Mouse (Mus musculus) forebrain, embryonic 13.5 days (tissue): ENCODE measurements at regions not wholly inside any gene's neighbourhood (a gene's known extent, or its start where the extent isn't known, plus 50 kb on each side); places are given as distances from the start of the nearest gene placed in this dataset.

ENCODE experiments used
- ATAC-seq: fragments of 200-750 bp; cut with Nextera tagmentation; 2 replicates; pipeline ENCODE4 v1.8.0; 2017
- H3K27ac ChIP-seq: fragments of 300-500 bp; sonication (generic); 2 replicates; pipeline ENCODE4 v1.5.1; 2015; ENCODE audit warnings: inconsistent platforms, mild to moderate bottlenecking, moderate library complexity
- H3K27me3 ChIP-seq: fragments of 300-500 bp; sonication (generic); 2 replicates; pipeline ENCODE4 v1.6.1; 2015; ENCODE audit warnings: mild to moderate bottlenecking, inconsistent platforms
- H3K36me3 ChIP-seq: fragments of 300-500 bp; sonication (generic); 2 replicates; pipeline ENCODE4 v1.6.1; 2015; ENCODE audit warnings: mild to moderate bottlenecking, inconsistent platforms; ENCODE audit not compliant: poor library complexity, severe bottlenecking
- H3K4me1 ChIP-seq: fragments of 300-500 bp; sonication (generic); 2 replicates; pipeline ENCODE4 v1.6.1; 2015; ENCODE audit warnings: inconsistent platforms
- H3K4me2 ChIP-seq: fragments of 300-500 bp; sonication (generic); 2 replicates; pipeline ENCODE4 v1.6.1; 2015; ENCODE audit warnings: inconsistent platforms, mild to moderate bottlenecking, moderate library complexity
- H3K4me3 ChIP-seq: fragments of 300-500 bp; sonication (generic); 2 replicates; pipeline ENCODE4 v1.5.1; 2015; ENCODE audit warnings: mild to moderate bottlenecking, inconsistent platforms
- H3K9ac ChIP-seq: fragments of 300-500 bp; sonication (generic); 2 replicates; pipeline ENCODE4 v1.6.1; 2015; ENCODE audit warnings: mild to moderate bottlenecking, inconsistent platforms
- H3K9me3 ChIP-seq: fragments of 300-500 bp; sonication (generic); replicated peaks from 2 replicates; pipeline ENCODE4 v1.6.1; 2016; ENCODE audit warnings: inconsistent platforms
- WGBS: fragments of 180-500 bp; shearing (Covaris S2); methylation state at CpG from one replicate; pipeline ENCODE4 v1.1.7; 2015; 5-methylcytosine and 5-hydroxymethylcytosine counted together

DNA sequence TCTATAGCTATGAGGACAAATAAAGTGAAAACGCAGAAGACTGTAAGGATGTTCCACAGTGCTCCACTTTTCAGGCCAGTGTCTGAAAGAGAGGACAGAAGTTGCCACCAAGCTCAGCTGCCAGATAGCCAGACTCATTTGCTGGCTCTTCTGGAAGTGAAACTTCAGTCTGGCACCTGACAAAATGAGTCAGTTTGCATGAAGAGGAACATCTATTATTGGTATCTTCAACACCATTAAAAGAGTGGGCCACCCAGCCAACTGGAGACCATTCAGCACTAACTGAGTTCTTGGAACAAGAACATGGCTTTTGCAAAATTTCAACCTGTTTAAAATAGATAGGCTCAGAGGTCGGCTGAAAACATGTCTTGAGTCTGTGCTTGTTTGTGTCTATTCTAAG is 592.4 kb upstream of the Tbl1xr1 start:
- H3K9me3 ChIP-seq: peaks cover 4% of the 10 kb centered on the region; the same call in 1 of the 2 replicates
- no peak for ATAC-seq
- peaks cover 9% of the 10 kb centered on the region for H3K4me1 ChIP-seq

DNA sequence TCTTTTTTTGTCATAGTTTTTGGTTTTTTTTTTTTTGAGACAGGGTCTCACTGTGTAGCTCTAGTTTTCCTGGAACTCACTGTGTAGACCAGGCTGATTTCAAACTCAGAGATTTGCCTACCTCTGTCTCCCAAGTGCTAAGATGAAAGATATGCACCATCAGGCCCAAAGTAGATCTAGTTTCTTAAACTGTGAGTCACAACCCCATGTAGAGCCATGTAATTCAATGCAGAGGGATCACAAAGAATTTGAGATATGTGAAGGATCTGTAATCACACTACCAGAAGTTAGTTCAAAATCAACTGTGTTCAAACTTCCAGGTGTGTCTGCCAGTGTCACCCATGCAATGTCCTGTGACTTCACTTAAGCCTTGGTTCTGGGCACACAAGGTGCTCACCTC is 591.0 kb upstream of the Tbl1xr1 start:
- Histone ChIP-seq H3K36me3 (no peaks in the 10 kb centered on the region), H3K4me3 (no peak overlapping the region), H3K27ac (no peak overlapping the region), H3K9me3 (peaks cover 4% of the 10 kb centered on the region; the same call in 1 of the 2 replicates), H3K27me3 (no peaks in the 10 kb centered on the region), H3K4me2 (no peak overlapping the region), H3K9ac (no peak overlapping the region), H3K4me1 (no peaks in the 10 kb centered on the region)
- no peak for ATAC-seq

More for the DNA sequence above, 592.4 kb upstream of the Tbl1xr1 start:
- H3K9ac ChIP-seq: no peak overlapping the region
- no peaks in the 10 kb centered on the region for H3K27me3 ChIP-seq
- no peak overlapping the region for H3K4me2 ChIP-seq
- H3K4me3 ChIP-seq: no peak overlapping the region
- H3K27ac ChIP-seq: no peak overlapping the region
- WGBS: 82% methylated on average over 2 of the region's 2 CpGs
- H3K36me3 ChIP-seq: no peaks in the 10 kb centered on the region

DNA sequence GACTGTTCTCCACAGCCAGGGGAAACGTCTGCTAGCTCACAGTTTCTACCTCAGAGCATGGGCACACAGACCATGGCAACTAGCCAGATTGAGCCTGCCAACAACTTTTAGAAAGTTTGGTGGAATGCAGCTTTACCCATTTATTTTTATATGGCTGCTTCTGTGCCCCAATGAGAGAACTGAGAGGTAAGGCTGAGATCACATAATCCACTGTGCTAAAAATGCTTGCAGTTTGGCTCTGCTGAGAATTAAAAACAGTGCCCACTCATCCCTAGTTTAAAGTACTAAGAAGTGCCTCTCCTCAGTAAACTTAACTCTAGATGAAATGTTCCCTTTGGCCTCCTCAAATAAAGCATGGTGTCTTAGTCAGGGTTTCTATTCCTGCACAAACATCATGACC is 586.9 kb upstream of the Tbl1xr1 start:
- Histone ChIP-seq H3K9me3 (peaks cover 4% of the 10 kb centered on the region; the same call in 1 of the 2 replicates), H3K4me1 (no peaks in the 10 kb centered on the region), H3K27ac (no peak overlapping the region), H3K4me3 (no peak overlapping the region), H3K27me3 (no peaks in the 10 kb centered on the region), H3K4me2 (no peak overlapping the region), H3K9ac (no peak overlapping the region), H3K36me3 (no peaks in the 10 kb centered on the region)
- WGBS: 84% methylated on average over 1 of the region's 1 CpGs
- ATAC-seq: no peak

GRCm38 (mm10) chr3:21492413-21492812 is 584.0 kb upstream of the Tbl1xr1 start:
- Histone ChIP-seq H3K36me3 (no peaks in the 10 kb centered on the region), H3K4me1 (peaks cover 8% of the 10 kb centered on the region), H3K4me3 (no peak overlapping the region), H3K9me3 (peaks cover 4% of the 10 kb centered on the region; the same call in 1 of the 2 replicates), H3K27me3 (no peaks in the 10 kb centered on the region), H3K9ac (no peak overlapping the region), H3K27ac (no peak overlapping the region), H3K4me2 (no peak overlapping the region)
- 71% methylated on average over 3 of the region's 3 CpGs for WGBS
- no peak for ATAC-seq

DNA sequence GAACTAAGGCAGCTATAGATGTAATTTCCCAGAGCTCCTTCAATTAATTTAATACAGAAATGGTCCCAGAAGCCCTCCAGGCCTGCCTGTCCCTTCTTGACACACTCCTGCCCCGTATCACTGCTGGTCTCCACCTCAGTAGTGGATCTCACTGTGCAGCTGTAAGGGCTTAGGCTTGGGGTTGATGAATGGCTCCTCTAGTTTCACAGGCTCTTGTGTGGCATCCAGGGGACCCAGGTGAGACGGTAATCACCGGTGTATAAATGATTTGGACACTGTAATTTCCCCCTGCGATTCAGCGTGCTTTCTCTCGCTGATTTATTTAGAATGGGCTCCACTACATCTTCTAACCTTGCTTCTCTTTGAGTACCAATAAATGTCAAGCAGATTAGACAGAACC is 583.1 kb upstream of the Tbl1xr1 start:
- no peak overlapping the region for H3K9ac ChIP-seq
- peaks cover 4% of the 10 kb centered on the region; the same call in 1 of the 2 replicates for H3K9me3 ChIP-seq
- H3K27me3 ChIP-seq: no peaks in the 10 kb centered on the region
- H3K4me3 ChIP-seq: no peak overlapping the region
- no peak overlapping the region for H3K4me2 ChIP-seq
- WGBS: 78% methylated on average over 6 of the region's 6 CpGs
- no peak overlapping the region for H3K27ac ChIP-seq
- no peak for ATAC-seq
- peaks cover 8% of the 10 kb centered on the region for H3K4me1 ChIP-seq
- no peaks in the 10 kb centered on the region for H3K36me3 ChIP-seq

GRCm38 (mm10) chr3:21494904-21495303 is 581.5 kb upstream of the Tbl1xr1 start:
- H3K9me3 ChIP-seq: no peaks in the 10 kb centered on the region
- 48% methylated on average over 3 of the region's 3 CpGs for WGBS
- peaks cover 8% of the 10 kb centered on the region for H3K4me1 ChIP-seq
- no peak overlapping the region for H3K27ac ChIP-seq
- no peaks in the 10 kb centered on the region for H3K36me3 ChIP-seq
- no peak overlapping the region for H3K9ac ChIP-seq
- no peak for ATAC-seq
- no peaks in the 10 kb centered on the region for H3K27me3 ChIP-seq
- H3K4me2 ChIP-seq: no peak overlapping the region
- H3K4me3 ChIP-seq: no peak overlapping the region

DNA sequence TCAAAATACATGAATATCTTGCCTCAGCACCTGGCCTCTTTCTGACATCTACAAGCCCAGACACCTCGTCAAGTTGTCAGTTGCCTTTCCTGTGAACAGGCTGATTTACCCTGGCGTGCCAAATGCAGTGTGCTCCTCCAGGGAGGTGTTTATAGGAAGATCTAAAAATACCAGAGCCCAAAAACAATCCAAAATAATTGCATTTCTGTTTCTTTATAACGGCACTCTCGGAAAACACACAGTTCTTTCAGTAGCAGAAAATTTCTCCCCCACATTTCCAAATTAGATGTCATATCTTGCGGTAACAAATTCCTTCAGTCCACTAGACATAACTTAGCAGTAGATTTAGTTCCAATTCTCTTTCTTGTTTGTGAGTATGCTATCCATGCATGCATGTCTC is 580.8 kb upstream of the Tbl1xr1 start:
- ATAC-seq: no peak
- H3K27me3 ChIP-seq: no peaks in the 10 kb centered on the region
- H3K4me2 ChIP-seq: no peak overlapping the region
- 78% methylated on average over 5 of the region's 5 CpGs for WGBS
- no peak overlapping the region for H3K27ac ChIP-seq
- no peaks in the 10 kb centered on the region for H3K36me3 ChIP-seq
- no peak overlapping the region for H3K9ac ChIP-seq
- peaks cover 8% of the 10 kb centered on the region for H3K4me1 ChIP-seq
- no peaks in the 10 kb centered on the region for H3K9me3 ChIP-seq
- H3K4me3 ChIP-seq: no peak overlapping the region

DNA sequence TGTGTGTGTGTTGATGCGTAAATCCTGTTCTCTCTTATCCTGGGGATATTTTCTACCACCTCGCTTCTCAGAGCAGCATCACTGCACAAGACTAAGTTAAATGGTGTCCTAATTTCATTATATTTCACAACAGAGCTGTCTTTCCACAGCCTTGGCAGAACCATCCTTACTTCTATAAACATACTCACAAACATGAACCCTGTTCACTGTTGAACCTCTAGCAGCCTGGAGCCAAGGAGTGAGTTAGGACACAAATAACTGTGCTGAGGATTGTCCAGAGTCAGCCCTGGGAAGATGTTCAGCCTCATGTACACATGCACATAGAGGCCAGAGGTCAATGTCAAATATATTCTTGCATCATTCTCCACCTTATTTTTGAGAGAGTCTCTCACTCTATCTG is 580.3 kb upstream of the Tbl1xr1 start:
- H3K27me3 ChIP-seq: no peaks in the 10 kb centered on the region
- 82% methylated on average over 2 of the region's 2 CpGs for WGBS
- H3K4me1 ChIP-seq: peaks cover 8% of the 10 kb centered on the region
- H3K36me3 ChIP-seq: no peaks in the 10 kb centered on the region
- no peak overlapping the region for H3K9ac ChIP-seq
- no peak overlapping the region for H3K4me2 ChIP-seq
- no peak for ATAC-seq
- H3K27ac ChIP-seq: no peak overlapping the region
- no peaks in the 10 kb centered on the region for H3K9me3 ChIP-seq
- no peak overlapping the region for H3K4me3 ChIP-seq

GRCm38 (mm10) chr3:21497011-21497410 is 579.4 kb upstream of the Tbl1xr1 start:
- Histone ChIP-seq H3K4me1 (peaks cover 8% of the 10 kb centered on the region), H3K27ac (no peak overlapping the region), H3K27me3 (no peaks in the 10 kb centered on the region), H3K4me3 (no peak overlapping the region), H3K9ac (no peak overlapping the region), H3K36me3 (no peaks in the 10 kb centered on the region), H3K4me2 (no peak overlapping the region), H3K9me3 (no peaks in the 10 kb centered on the region)
- no peak for ATAC-seq
- 75% methylated on average over 1 of the region's 1 CpGs for WGBS

- no peaks in the 10 kb centered on the region for H3K4me1 ChIP-seq
- H3K27ac ChIP-seq: no peak overlapping the region
- 100% methylated on average over 2 of the region's 2 CpGs for WGBS
- H3K4me3 ChIP-seq: no peak overlapping the region
- no peaks in the 10 kb centered on the region for H3K27me3 ChIP-seq
- H3K9ac ChIP-seq: no peak overlapping the region
- H3K36me3 ChIP-seq: no peaks in the 10 kb centered on the region
- no peak for ATAC-seq
- H3K4me2 ChIP-seq: no peak overlapping the region
- peaks cover 33% of the 10 kb centered on the region for H3K9me3 ChIP-seq
Measured at GRCm38 (mm10) chr3:21507655-21508054, 568.8 kb upstream of the Tbl1xr1 start.

DNA sequence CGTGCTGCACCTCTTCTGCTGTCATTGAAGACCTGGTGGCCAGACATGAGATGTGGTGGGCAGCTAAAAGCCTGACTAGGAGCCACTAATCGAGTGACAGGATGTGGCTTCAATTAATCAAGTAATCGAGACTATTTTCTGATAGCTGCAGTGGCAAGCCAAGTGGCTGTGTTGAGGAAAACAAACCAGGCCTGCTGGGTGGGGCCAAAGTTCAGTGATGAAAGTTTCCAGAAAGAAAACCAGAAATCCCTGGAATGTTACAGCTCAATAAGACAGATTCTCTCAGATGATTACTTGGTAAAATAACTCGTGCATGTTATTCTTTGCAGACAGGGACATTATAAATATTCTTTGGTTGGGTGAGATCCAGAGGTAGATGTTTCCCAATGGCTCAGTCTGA is 564.4 kb upstream of the Tbl1xr1 start:
- Histone ChIP-seq H3K9me3 (peaks cover 27% of the 10 kb centered on the region), H3K4me1 (no peaks in the 10 kb centered on the region), H3K4me2 (no peak overlapping the region), H3K27ac (no peak overlapping the region), H3K4me3 (no peak overlapping the region), H3K9ac (no peak overlapping the region), H3K27me3 (no peaks in the 10 kb centered on the region), H3K36me3 (no peaks in the 10 kb centered on the region)
- ATAC-seq: no peak
- 90% methylated on average over 4 of the region's 4 CpGs for WGBS

- Histone ChIP-seq H3K9me3 (no peaks in the 10 kb centered on the region), H3K9ac (no peak overlapping the region), H3K27me3 (no peaks in the 10 kb centered on the region), H3K4me2 (no peak overlapping the region), H3K27ac (peak overlapping the region; percentile 72), H3K4me1 (peaks cover 13% of the 10 kb centered on the region), H3K36me3 (no peaks in the 10 kb centered on the region), H3K4me3 (no peak overlapping the region)
- 6% methylated on average over 1 of the region's 1 CpGs for WGBS
- peak; percentile 79 for ATAC-seq
Measured at GRCm38 (mm10) chr3:21524426-21524937, 552.0 kb upstream of the Tbl1xr1 start.

- Histone ChIP-seq H3K36me3 (no peaks in the 10 kb centered on the region), H3K9me3 (no peaks in the 10 kb centered on the region), H3K27ac (no peak overlapping the region), H3K4me2 (no peak overlapping the region), H3K27me3 (no peaks in the 10 kb centered on the region), H3K4me3 (no peak overlapping the region), H3K4me1 (no peaks in the 10 kb centered on the region), H3K9ac (no peak overlapping the region)
- WGBS: 67% methylated on average over 5 of the region's 5 CpGs
- ATAC-seq: no peak
Measured at GRCm38 (mm10) chr3:21530862-21531261, 545.6 kb upstream of the Tbl1xr1 start.
